Mouse (Mus musculus) v-Abl transformed pro-B cells (cell line): ENCODE data around the gene Clba1.

Experiments used
- in situ Hi-C, 2 experiments: fragments of 400-800 bp; cut with MboI; formaldehyde crosslinking; loops; one replicate each; pipeline ENCODE4 v1.15.1; 2025; ENCODE audit not compliant: unreplicated experiment in 2 of 2

Gene Clba1

DNA sequence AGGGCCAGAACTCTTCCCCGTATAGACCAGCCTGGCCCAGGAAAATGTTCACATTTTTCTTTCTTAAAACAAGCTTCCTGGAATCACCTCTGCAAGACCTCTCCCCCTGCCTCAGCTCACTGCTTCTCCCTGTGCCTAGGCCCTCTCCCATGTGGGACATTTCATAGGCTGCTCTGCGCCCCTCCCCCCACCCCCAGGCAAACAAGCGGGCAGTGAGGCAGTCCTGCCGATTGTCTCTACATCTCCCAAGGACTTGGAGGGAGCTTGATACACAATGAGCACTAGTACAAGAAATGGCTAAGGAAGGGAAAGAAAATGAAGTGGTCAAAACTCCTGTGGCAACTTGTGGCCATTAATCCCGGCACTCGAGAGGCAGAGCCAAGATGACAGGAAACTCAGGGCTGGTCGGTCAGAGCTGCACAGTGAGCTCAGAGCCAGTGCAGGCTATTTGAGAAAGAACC, 14.4 kb upstream of the Clba1 start:
- in situ Hi-C loops = no loop called here

DNA sequence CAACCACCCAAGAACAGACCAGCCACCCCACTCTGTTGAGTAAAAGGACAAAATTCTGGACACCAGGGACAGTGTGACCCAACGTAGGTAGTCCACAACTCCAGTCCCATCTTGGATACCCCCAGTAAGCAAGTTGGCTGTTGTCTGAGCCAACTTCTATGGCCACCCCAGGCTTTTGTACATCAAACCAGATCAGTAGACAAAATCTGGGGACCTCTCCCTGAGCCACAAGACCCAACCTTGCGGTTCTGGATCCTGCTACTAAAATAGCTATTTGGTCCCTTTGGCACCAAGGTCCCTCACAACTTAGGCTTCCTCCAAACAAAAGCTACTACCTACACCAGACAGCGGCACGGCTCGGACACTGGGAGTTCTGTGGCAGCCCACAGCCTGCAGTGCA, 13.7 kb upstream of the Clba1 start:
- in situ Hi-C loops = loop anchor here (5.0 kb wide), 2 partner anchors 42 to 48 kb away; no protein-coding TSS in a partner anchor

DNA sequence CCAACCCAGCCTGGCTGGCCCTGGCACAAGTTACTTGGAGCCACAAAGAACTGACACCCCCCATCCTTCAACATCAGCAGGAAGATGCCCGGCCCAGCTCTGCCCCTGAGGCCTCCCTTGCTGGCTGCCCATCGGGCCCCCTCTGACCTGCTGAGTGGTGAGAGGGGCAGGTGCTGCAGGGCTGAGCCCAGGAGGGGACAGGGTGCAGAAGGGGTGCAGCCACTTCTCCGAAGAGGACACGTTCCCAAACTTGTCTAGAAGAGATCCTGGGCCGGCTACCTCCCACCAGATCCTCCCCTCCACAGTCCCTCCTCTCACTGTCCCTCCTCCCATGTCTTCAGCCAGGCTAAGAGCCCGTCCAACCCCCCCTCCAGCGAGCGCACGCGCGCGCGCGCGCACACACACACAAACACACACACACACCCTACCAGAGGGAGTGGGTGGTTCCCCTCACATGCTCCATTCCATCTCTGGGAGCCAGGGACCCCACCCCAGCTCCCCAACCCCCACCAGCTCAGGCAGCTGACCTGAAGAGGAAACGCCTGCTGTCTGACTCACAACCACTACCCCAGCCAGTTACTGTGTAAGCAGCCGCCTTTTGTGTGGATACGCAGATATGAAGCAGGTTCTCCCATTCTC, 13.2 kb upstream of the Clba1 start:
- in situ Hi-C loops = loop anchor here (5.0 kb wide), 2 partner anchors 42 to 48 kb away; no protein-coding TSS in a partner anchor

DNA sequence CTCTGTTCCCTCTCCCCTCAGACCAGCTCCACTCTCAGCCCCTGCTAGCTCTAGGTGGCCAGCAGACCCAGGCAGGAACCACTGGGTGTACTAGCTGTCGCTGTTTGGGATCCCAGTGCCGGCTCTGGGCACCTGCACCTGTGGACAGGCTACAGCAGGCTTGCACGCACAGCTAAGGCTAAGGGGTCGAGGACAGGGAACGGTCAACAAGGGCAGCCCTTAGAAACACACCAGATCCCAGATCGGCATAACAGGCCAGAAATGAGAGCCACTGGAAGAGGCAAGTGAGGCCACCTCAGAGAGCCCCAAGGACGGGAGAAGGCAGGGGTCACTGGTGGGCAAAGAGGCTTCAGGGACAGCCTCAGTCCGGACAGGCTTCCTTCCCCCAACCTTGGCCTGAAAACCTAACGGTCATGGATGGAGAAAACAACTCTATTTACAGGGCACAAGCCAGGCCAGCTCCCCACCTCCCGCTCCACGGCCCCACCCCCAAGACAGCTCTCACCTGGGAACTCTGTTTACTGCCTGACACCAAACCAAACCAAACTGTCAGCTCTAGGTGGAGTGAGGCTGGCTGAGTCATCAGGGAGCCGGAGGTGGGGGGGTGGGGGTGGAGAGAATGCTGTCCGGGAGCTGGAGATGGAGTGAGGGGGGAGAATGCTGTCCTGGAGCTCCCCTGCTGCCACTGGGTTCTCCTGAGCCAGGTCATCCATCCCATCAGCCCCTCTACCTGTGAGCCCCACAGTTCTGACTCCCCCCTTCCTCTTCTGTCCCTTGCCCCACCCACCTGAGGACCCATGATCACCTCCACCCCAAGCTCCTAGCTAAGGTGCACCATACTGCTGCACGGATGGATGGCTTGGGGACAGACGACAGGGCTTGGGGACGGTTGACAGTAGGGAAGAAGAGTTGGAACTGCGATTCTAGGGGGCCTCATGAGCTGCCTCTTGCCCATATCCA, 11.9 kb upstream of the Clba1 start:
- in situ Hi-C loops = loop anchor here (5.0 kb wide), 2 partner anchors 40 to 50 kb away; no protein-coding TSS in a partner anchor

DNA sequence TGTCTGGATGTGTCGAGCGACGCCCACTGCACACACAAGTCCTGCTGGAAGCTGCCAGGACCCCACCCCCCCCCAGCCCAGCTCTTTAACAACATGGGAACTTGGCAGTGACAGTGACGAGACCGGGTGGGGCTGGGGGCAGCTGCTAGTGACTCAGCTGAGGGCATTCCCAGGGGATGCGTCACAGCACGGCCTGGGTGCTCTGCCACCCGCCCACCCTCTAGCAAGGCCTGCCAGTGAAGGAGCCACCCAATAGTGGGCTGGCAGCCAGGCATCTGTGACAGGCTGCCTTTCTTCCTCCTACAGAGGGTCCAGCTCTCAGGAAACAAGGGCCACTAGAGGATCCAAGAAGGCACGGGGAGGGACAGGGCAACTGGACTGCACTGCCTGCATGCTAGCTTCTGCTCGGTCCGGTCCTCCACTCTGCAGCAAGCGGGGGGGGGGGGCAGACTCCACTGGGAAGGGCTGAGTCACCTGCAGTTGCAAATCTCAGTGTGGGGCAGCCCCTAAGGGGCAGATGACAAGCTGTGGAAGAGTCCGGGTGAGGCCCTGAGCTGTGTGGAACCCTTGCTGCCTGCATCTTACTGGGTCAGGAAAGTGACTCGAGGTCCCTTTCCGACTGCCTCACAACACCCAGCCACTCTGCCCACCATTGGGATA, 10.9 kb upstream of the Clba1 start:
- in situ Hi-C loops = loop anchor here (5.0 kb wide), 2 partner anchors 39 to 51 kb away; no protein-coding TSS in a partner anchor

DNA sequence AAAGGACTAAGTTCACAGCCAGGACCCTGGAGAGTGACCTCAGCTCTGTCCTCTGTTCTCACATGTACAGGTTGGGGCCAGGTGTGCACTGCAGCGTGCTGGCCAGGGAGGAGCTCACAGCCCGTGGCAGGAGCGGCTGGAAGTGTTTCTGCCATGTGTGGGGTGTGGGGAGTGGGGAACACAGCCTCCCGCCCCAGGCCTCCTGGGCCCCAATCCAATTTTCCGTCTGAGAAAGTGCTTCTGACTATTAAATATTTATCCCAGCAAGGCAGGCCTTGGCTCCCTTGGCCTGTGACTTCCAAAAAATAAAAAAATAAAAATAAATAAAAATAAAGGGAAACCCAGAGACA, 10.4 kb upstream of the Clba1 start:
- in situ Hi-C loops = loop anchor here (5.0 kb wide), 2 partner anchors 39 to 51 kb away; no protein-coding TSS in a partner anchor

DNA sequence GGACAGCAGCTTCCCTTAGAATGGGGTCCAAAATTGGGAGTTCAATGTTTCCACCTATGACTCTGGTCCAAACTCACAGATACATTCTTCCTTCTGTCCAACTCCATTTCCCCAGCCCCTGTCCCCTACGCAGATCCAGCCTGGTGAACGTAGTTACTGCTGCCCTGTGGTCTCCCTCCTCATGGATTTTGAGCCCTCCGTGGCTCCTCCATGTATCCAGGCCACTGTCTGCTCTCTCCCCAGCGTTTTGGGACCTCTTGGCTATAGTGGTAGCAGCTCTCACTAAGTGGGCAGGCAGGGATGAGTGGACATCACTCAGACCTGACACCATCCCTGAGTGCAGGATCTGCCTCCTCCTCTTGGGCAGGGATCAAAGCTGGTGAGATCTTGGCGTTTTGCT, 10.0 kb upstream of the Clba1 start:
- in situ Hi-C loops = loop anchor here (5.0 kb wide), 2 partner anchors 39 to 51 kb away; no protein-coding TSS in a partner anchor

DNA sequence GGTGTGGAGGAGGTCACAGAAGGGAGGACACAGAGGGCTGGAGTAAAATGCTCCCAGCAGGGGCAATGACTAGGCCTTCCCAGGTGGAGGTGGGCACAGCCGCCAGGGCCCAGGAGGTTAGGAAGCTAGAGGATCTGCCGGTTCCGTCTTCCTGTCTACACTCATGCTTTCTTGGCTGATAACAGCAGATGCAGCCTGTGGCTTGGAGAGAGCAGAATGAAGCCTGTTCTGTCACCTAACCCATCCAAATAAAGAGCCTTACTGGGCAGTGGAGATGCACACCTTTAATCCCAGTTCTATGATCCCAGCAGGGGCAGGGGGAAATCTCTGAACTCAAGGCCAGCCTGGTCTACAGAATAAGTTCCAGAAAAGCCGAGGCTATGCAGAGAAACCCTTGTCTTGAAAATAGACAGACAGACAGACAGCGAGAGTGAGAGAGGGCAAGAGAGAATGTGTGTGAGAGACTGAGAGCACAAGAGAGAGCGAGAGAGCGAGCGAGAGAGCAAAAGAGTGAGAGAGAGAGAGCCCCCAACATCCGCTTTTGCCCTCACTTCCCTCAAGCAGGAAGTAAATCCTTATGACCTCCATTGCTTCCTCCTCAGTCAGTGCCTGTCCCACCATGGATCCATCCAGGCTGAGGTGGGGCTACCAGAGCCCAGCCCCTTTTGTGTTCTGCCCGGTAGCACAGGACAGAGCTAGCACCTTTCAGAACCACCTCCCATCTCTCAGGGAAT, 9.3 kb upstream of the Clba1 start:
- in situ Hi-C loops = loop anchor here (5.0 kb wide), 2 partner anchors 38 to 52 kb away; no protein-coding TSS in a partner anchor

DNA sequence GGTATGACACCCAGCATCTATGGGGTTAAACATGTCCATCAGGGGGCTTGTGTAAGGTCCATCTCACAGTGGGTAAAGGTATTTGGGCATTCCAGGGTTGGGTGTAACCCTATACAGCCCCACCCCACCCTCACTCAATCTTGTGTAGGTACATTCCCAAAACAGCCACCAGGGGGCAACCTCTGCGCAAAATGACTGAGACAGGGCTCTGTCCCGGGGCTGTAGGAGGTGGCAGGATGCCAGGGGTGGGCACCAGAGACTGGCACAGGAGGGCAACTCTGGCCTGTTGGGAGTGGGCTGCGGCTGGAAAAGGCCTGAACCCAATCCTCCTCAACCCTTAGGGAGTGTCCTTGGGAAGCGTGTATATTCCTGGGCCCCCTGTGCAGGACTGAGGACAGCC, 8.3 kb upstream of the Clba1 start:
- in situ Hi-C loops = no loop called here

DNA sequence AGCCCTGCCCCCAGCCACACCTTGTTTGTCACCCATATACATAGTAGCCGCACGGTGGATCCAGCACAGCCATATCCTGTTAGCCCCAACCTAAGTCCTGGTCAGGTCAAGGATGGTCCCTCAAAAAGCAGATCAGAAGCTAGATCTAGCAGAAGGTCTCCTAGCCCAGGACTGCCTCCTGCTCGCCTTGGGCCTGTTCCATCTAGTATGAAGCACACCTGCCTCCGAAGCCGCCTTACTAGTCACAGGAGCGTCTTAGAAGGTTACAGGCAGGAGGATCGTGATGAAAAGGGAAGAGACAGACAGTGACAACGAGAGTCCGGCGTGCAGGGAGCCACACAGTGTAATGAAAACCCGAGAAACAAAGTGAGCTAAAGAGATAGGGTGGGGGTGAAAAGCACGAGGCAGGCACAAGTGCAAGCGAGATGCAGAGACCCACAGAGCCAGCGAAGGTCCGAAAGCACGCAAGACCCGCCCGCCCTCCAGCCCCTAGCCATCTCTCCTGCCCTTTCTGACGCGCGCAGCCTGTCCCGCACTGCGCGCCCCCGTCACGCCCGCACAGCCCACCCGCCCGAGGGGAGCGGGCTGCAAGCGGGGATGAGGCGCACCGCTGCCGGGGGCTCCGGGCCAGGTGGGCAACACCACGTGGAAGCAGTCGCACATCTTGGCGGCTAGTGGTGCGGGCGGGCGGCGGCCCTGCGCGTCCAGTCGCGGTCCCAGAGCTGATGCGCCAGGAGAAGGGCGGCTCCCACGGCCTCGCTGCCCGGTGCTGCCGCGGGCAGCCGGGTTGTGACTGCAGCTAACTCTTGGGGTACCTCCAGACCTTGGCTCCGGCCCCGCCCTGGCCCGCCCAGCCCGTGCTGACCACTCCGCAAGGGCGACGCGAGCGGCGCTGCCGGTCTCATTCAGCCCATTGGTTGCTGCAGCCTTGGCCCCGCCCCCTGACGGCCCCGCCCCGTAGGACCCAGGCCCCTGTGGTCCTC, 6.6 kb upstream of the Clba1 start, which contains the start of gene Ahnak2:
TSS of gene Ahnak2 (minus strand) at position 794 of the 983 bp plus-strand sequence.
- in situ Hi-C loops = no loop called here

DNA sequence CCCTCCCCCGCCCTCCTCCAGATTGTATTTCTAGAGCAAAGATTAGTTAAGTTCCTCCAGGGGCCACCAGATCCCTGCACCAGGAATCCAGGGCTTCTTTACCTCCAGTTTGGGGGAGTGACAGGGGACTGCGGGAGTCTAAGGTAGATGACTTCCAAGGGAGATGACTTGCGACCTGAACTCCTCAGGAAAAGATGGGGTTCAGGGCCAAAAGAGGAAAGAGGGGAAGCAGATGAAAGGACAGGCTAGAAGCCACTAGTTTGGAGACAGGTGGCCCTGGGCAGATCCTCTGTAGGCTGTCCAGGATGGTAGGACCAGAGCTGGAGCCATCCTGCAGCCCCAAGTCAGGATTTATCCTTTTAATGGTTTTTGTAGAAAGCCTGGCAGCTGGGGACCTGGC, 5.8 kb upstream of the Clba1 start:
- in situ Hi-C loops = no loop called here

DNA sequence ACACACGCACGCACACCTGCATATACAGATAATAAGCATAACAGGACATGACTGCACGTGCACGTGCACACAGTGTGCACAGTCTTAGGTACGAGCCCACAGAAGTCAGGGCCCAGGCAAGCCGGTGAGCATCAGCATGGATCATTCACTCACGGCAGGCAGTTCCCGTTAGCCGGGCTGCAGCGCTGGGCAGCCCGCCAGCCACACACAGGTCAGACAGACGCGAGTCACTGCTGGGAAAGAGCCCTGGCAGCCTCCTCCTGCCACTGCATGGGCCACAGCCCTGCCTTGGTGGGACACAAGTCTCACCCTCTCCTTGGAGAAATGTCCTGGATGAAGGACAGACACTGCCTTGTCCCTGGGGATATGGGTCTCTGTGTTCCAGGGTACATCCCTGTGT, 4.7 kb upstream of the Clba1 start:
- in situ Hi-C loops = no loop called here

DNA sequence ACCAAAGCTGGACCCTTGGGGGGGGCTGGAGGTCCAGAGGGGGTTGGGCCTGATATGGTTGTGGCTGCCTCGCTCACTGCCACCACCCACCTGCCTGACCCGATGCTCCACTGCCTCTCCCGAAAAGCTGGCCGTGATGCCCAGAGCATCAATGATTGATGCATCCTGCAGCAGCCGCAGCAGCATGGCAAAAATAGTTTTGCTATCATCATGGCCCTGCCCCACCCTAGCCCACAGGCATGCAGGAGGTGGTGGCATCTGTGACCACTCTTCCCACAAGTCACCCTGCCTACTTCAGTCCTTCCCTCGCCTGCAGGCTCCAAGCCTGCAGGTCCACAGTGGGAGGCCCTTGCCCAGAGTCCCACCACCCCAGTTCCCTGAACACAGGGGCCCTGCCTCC, 2.7 kb upstream of the Clba1 start:
- in situ Hi-C loops = loop anchor here in 1 of 2 experiments (5.0 kb wide), 1 partner anchor 36 kb away; no protein-coding TSS in a partner anchor

DNA sequence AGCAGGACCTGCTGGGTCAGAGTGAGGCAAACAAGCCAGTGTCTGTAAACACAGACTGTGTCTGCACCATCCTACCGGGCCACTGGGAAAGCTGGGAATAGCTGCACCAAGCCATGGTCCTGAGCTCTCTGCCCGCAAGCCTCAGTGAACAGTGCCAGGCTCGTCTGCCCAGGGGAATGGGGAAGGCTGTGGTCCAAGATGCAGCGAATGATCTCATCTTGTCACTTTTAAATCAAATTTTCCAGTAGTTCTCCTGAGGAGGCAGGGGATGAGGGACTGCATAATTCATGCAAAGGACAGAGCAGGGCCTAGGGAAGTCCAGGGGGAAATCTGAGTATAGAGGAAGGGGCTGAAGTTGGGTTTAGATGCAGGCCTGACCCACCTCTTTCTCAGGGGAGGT, 941 bp upstream of the Clba1 start:
- in situ Hi-C loops = loop anchor here in 1 of 2 experiments (5.0 kb wide), 1 partner anchor 35 kb away; no protein-coding TSS in a partner anchor

DNA sequence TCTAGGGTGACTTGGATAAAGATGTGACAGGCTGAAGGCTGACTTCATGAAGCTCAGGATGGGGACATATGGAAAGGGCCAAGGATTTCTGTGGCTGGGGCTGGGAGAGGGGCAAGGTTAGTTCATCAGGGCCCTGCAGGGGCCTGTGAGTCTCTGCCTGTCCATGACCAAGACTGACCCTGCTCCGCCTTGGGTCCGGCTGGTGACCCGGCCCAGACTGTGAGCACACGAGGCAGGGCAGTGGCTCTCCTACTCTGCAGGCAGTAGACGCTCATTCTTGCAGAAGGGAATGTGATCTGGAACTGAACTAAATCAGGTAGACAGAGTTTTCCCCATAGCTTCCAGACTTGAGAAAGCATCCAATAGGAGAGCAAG, 538 bp upstream of the Clba1 start:
- in situ Hi-C loops = loop anchor here in 1 of 2 experiments (5.0 kb wide), 1 partner anchor 34 kb away; no protein-coding TSS in a partner anchor

DNA sequence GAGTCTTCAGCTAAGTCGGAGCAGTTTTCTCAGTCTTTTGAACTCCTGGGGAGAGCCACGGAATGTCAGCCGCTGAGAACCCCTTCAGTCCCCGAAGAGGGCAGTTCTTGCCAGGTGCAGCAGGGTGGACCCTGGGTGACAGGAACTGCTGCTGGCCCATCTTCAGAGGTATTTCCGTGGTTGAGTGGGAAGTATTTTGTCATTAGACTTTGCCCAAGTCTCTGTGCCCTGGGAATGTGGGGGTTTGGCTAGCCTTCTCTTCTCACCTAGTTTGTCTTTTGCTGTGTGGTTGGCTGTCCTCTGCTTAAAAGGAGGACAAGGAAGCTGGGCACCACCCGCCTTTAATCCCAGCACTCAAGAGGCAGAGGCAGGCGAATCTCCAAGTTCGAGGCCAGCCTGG, 904 bp downstream of the Clba1 start:
- in situ Hi-C loops = loop anchor here in 1 of 2 experiments (5.0 kb wide), 1 partner anchor 33 kb away; no protein-coding TSS in a partner anchor

DNA sequence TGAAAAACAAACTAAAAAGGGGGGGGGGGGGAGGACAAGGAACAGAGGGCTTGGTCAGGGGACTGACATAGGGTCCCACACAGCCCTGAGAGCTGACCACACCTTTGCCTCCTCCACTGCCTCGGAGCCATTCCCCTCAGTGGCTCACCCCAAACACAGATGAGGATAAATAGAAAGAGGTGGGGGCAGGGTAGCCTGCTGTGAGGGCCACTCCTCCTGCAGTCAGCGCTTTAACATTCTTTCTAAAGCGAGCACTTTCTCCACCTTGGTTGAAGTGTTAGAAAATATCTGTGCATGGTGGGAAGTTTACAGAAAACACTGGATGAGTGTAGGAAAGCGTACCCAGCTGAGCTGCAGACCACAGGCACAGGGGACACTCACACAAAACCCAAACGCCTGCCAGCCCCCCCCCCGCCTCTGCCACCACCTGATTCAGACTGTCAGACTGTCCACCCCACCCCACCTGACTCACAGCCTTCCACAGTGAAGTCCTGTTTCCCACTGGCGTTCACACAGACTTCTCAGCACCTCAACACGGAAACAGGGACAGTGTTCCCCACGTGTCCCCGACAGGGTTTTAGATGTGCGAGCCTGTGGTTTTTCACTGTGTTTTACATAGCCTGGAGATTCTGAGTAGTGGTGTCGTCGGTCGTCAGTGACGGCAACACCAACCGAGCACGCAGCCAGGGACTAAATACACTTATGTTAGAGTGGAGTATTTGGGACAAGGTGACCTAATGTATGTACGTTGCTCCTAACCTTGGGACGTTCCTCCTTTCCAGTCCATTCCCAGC, 1.6 kb downstream of the Clba1 start:
- in situ Hi-C loops = no loop called here

DNA sequence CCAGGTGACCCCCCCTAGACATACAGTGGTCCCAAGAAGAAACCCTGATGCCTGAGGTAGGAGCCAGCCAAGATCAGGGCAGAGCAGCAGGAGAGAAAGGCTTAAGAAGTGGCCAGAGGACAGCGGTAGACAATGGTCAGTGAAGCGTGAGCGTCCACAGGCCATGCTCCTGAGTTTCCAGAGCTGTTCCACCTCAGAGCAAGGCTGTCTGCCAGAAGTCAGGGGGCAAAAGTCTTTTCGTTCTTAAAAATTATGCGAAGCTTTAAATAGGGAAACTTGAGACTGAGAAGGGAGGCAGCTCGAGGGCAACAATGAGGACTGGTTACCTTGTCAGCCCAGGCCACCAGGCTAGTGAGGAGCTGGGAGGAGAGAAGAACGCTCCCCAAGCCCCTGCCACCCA, 4.6 kb downstream of the Clba1 start:
- in situ Hi-C loops = no loop called here
